Mouse (Mus musculus): ENCODE results near the gene Klhdc2. TPM values are rescaled to one million over a fixed set of nuclear protein-coding genes. Genes with fewer than 3 reads are reported as not detected.

The Klhdc2 gene
- polyA plus RNA-seq, 1 experiment from 2014 or later = 241 TPM

DNA sequence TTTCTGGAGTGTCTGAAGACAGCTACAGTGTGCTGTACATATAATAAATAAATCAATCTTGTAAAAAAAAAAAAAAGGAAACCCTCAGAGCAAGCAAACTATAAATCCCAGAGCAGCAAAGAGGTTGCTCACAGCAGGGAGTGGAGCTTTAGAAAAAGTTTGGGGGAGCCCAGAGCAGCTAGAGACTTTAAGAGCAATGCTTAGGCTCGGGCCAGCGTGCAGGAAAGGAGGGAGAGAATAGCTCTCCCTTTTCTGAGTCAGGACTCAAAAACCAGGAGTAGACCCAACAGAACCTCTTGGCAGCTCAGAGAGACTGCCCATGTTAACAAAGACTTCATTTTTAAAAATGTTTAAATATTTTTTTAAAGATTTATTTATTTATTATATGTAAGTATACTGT is 27.5 kb upstream of the Klhdc2 start:
- 86% methylated on average over 2 of the region's 2 CpGs for WGBS
- Histone ChIP-seq H3K27ac (replicated peaks; ENCODE audit: low read depth, low read length) (no peak overlapping the region), H3K4me1 (ENCODE audit: control insufficient read depth, insufficient read depth, low read length) (no peaks in the 10 kb centered on the region), H3K36me3 (replicated peaks; ENCODE audit: control insufficient read depth, insufficient read depth, low read depth, low read length) (no peaks in the 10 kb centered on the region), H3K4me2 (ENCODE audit: low read depth, low read length) (no peak overlapping the region), H3K4me3 (ENCODE audit: low read depth, low read length) (no peak overlapping the region), H3K9me3 (replicated peaks; ENCODE audit: control insufficient read depth, low read length) (no peaks in the 10 kb centered on the region), H3K27me3 (ENCODE audit: control insufficient read depth, insufficient read depth, low read length) (no peaks in the 10 kb centered on the region), H3K9ac (replicated peaks; ENCODE audit: low read length) (no peak overlapping the region)
- DNase-seq (ENCODE audit: low spot score) (no peak), ATAC-seq (replicated peaks; ENCODE audit: insufficient number of reproducible peaks, low FRiP score, low TSS enrichment, low read depth) (no peak)

DNA sequence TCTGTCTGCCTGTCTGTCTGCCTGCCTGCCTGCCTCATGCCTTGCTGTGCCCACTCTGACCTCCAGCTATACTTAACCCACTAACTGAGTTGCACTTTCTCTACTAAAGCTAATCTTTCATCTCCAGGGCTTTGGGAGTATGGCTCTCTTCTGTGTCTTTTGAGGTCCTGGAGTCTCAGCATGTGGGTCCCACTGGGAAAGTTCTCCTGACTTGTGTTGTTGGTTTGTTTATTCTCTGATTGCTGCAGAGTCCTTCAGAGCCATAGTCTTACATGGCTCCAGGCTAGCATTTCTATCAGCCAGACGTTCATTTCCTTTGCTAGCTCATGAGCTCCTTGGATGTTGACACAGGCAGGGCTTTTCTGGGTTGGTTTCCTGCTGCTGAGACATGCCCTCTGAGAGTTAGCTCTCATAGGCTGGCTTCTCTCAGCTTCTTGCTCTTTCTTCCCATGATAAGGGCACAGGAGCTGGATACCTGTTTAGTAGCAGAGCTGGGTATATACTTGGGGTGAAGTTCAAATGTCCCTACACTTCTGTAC is 16.5 kb upstream of the Klhdc2 start:
- Histone ChIP-seq H3K27me3 (ENCODE audit: control insufficient read depth, insufficient read depth, low read length) (no peaks in the 10 kb centered on the region), H3K27ac (replicated peaks; ENCODE audit: low read depth, low read length) (no peak overlapping the region), H3K36me3 (replicated peaks; ENCODE audit: control insufficient read depth, insufficient read depth, low read depth, low read length) (no peaks in the 10 kb centered on the region), H3K9me3 (replicated peaks; ENCODE audit: control insufficient read depth, low read length) (no peaks in the 10 kb centered on the region), H3K9ac (replicated peaks; ENCODE audit: low read length) (no peak overlapping the region), H3K4me3 (ENCODE audit: low read depth, low read length) (no peak overlapping the region), H3K4me2 (ENCODE audit: low read depth, low read length) (no peak overlapping the region), H3K4me1 (ENCODE audit: control insufficient read depth, insufficient read depth, low read length) (no peaks in the 10 kb centered on the region)
- DNase-seq (ENCODE audit: low spot score) = no peak
- ATAC-seq (replicated peaks; ENCODE audit: insufficient number of reproducible peaks, low FRiP score, low TSS enrichment, low read depth) = no peak
- 17% methylated on average over 1 of the region's 1 CpGs for WGBS

DNA sequence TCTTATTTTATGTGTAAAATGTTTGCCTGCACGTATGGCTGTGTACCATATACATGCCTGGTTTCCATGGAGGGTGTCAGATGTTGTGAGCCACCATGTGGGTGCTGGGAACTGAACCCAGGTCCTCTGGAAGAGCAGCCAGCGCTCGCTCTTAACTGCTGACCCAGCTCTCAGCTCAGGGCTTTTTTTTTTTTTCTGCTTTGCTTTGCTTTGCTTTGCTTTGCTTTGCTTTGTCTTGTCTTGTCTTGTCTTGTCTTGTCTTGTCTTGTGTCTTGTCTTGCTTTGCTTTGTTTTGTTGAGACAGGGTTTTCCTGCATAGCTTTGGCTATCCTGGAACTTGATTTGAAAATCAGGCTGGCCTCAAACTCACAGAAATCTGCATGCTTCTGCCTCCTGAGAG is 15.6 kb upstream of the Klhdc2 start:
- no peaks in the 10 kb centered on the region for H3K27me3 ChIP-seq (ENCODE audit: control insufficient read depth, insufficient read depth, low read length)
- H3K27ac ChIP-seq (replicated peaks; ENCODE audit: low read depth, low read length) = no peak overlapping the region
- no peak for DNase-seq (ENCODE audit: low spot score)
- no peaks in the 10 kb centered on the region for H3K9me3 ChIP-seq (replicated peaks; ENCODE audit: control insufficient read depth, low read length)
- H3K4me2 ChIP-seq (ENCODE audit: low read depth, low read length) = no peak overlapping the region
- no peak for ATAC-seq (replicated peaks; ENCODE audit: insufficient number of reproducible peaks, low FRiP score, low TSS enrichment, low read depth)
- no peak overlapping the region for H3K4me3 ChIP-seq (ENCODE audit: low read depth, low read length)
- no peak overlapping the region for H3K9ac ChIP-seq (replicated peaks; ENCODE audit: low read length)
- no peaks in the 10 kb centered on the region for H3K36me3 ChIP-seq (replicated peaks; ENCODE audit: control insufficient read depth, insufficient read depth, low read depth, low read length)
- H3K4me1 ChIP-seq (ENCODE audit: control insufficient read depth, insufficient read depth, low read length) = no peaks in the 10 kb centered on the region
- 91% methylated on average over 3 of the region's 3 CpGs for WGBS

DNA sequence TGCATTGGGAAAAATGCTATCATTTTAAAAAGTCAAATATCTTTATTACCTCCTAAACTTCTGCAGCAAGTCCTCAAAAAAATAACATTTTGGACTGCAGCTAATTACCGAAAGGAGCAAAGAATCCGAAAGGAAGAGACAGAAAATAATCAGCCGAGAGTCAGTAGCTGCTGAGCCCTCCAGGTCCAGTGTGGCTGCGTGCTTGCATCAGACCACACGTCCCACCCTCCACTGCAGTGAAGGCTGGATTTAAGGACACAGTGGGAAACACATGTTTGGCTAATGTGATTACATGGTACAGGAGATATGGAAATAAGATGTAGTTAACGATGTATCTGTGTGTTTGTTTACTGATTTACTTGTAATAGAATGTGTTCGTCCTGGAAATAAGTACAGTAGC is 13.3 kb upstream of the Klhdc2 start:
- Histone ChIP-seq H3K27ac (replicated peaks; ENCODE audit: low read depth, low read length) (no peak overlapping the region), H3K9ac (replicated peaks; ENCODE audit: low read length) (no peak overlapping the region), H3K9me3 (replicated peaks; ENCODE audit: control insufficient read depth, low read length) (no peaks in the 10 kb centered on the region), H3K36me3 (replicated peaks; ENCODE audit: control insufficient read depth, insufficient read depth, low read depth, low read length) (no peaks in the 10 kb centered on the region), H3K27me3 (ENCODE audit: control insufficient read depth, insufficient read depth, low read length) (no peaks in the 10 kb centered on the region), H3K4me3 (ENCODE audit: low read depth, low read length) (no peak overlapping the region), H3K4me2 (ENCODE audit: low read depth, low read length) (no peak overlapping the region), H3K4me1 (ENCODE audit: control insufficient read depth, insufficient read depth, low read length) (no peaks in the 10 kb centered on the region)
- ATAC-seq (replicated peaks; ENCODE audit: insufficient number of reproducible peaks, low FRiP score, low TSS enrichment, low read depth) (no peak), DNase-seq (ENCODE audit: low spot score) (no peak)
- 86% methylated on average over 7 of the region's 7 CpGs for WGBS

DNA sequence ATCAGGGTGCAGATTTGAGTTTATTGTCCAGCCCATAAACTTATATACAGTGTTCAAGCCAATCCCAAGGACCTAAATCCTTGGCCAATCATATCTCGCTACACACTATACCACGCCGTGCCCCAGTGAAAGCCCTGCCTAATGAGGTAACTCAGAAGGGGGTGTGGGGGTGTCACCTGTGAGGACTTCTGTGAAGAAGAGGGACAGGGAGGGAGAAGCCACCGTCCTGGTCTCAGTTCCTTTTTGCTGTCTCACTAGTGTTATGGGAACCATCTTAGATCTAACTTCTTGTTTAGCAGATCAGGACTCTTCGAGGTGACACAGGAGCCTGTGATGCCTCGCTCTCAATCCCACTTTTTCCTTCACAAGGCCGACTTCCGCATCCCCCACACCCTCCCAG is 8.9 kb upstream of the Klhdc2 start:
- ATAC-seq (replicated peaks; ENCODE audit: insufficient number of reproducible peaks, low FRiP score, low TSS enrichment, low read depth) = no peak
- 93% methylated on average over 8 of the region's 8 CpGs for whole genome bisulfite sequencing

DNA sequence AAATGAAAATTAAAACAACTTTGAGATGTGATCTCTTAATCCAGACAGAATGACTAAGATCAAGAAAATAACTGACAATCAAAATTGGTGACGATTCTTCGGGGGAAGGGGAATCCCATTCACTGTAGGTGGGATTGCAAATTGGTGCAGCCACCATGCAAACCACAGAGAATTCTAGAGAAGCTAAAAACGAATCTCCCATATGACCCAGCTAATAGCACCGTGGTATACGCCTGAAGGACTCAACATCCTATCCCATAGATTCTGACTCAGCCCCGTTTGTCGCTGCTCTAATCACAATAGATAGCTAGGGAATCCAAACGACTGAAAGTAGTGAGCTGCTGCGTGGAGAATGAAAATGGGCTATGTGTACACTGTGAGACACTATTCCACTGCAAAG is 7.8 kb upstream of the Klhdc2 start:
- H3K9ac ChIP-seq (replicated peaks; ENCODE audit: low read length) = no peak overlapping the region
- no peaks in the 10 kb centered on the region for H3K9me3 ChIP-seq (replicated peaks; ENCODE audit: control insufficient read depth, low read length)
- H3K4me1 ChIP-seq (ENCODE audit: control insufficient read depth, insufficient read depth, low read length) = no peaks in the 10 kb centered on the region
- ATAC-seq (replicated peaks; ENCODE audit: insufficient number of reproducible peaks, low FRiP score, low TSS enrichment, low read depth) = no peak
- no peak overlapping the region for H3K27ac ChIP-seq (replicated peaks; ENCODE audit: low read depth, low read length)
- no peak for DNase-seq (ENCODE audit: low spot score)
- WGBS = 79% methylated on average over 9 of the region's 9 CpGs
- H3K36me3 ChIP-seq (replicated peaks; ENCODE audit: control insufficient read depth, insufficient read depth, low read depth, low read length) = no peaks in the 10 kb centered on the region
- no peaks in the 10 kb centered on the region for H3K27me3 ChIP-seq (ENCODE audit: control insufficient read depth, insufficient read depth, low read length)
- no peak overlapping the region for H3K4me2 ChIP-seq (ENCODE audit: low read depth, low read length)
- no peak overlapping the region for H3K4me3 ChIP-seq (ENCODE audit: low read depth, low read length)

More for the DNA sequence above, 8.9 kb upstream of the Klhdc2 start:
- no peak for DNase-seq (ENCODE audit: low spot score)
- H3K36me3 ChIP-seq (replicated peaks; ENCODE audit: control insufficient read depth, insufficient read depth, low read depth, low read length) = no peaks in the 10 kb centered on the region
- no peak overlapping the region for H3K27ac ChIP-seq (replicated peaks; ENCODE audit: low read depth, low read length)
- no peak overlapping the region for H3K4me3 ChIP-seq (ENCODE audit: low read depth, low read length)
- H3K4me1 ChIP-seq (ENCODE audit: control insufficient read depth, insufficient read depth, low read length) = no peaks in the 10 kb centered on the region
- no peak overlapping the region for H3K4me2 ChIP-seq (ENCODE audit: low read depth, low read length)
- no peaks in the 10 kb centered on the region for H3K9me3 ChIP-seq (replicated peaks; ENCODE audit: control insufficient read depth, low read length)
- H3K27me3 ChIP-seq (ENCODE audit: control insufficient read depth, insufficient read depth, low read length) = no peaks in the 10 kb centered on the region
- H3K9ac ChIP-seq (replicated peaks; ENCODE audit: low read length) = no peak overlapping the region

DNA sequence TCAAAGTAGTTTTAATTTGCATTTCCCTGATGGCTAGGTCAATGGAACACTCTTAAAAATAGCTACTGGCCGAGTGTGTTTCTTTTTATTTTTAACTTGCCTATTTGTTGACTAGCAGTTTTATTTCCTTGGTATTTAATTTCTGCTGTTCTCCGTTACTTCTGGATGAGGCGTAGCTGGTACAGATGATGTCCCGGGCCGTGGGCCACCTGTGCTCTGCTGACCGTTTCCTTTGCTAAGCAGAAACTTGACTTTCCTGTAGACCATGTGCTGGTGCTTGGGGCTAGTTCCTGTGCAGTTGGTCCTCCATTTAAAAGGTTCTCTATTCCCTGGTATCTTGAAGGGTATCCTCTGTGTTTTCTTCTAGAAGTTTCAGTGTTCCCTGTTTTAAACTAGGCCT is 4.1 kb upstream of the Klhdc2 start:
- DNase-seq (ENCODE audit: low spot score) = no peak
- H3K9ac ChIP-seq (replicated peaks; ENCODE audit: low read length) = no peak overlapping the region
- no peak for ATAC-seq (replicated peaks; ENCODE audit: insufficient number of reproducible peaks, low FRiP score, low TSS enrichment, low read depth)
- no peak overlapping the region for H3K4me3 ChIP-seq (ENCODE audit: low read depth, low read length)
- no peaks in the 10 kb centered on the region for H3K4me1 ChIP-seq (ENCODE audit: control insufficient read depth, insufficient read depth, low read length)
- 94% methylated on average over 6 of the region's 6 CpGs for WGBS
- no peak overlapping the region for H3K4me2 ChIP-seq (ENCODE audit: low read depth, low read length)
- no peak overlapping the region for H3K27ac ChIP-seq (replicated peaks; ENCODE audit: low read depth, low read length)
- no peaks in the 10 kb centered on the region for H3K27me3 ChIP-seq (ENCODE audit: control insufficient read depth, insufficient read depth, low read length)
- H3K9me3 ChIP-seq (replicated peaks; ENCODE audit: control insufficient read depth, low read length) = no peaks in the 10 kb centered on the region
- H3K36me3 ChIP-seq (replicated peaks; ENCODE audit: control insufficient read depth, insufficient read depth, low read depth, low read length) = no peaks in the 10 kb centered on the region

DNA sequence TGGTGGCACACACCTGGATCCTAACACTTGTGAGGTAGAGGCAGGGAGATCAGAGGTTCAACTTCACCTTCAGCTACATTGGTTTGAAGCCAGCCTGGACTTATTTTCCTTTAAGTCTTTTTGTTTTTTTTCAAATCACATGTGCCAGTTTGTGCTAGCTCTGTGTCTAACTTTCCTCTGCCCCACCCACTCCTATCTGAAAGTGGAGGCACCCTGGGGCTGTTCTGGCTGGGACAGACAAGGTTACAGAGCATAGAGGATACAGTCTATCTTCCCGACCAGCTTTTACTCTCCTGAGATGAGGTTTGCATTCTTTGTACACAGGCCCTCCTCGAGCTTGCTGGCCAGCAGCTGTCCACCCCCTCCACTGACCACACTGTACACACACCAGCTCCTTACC is 2.7 kb upstream of the Klhdc2 start:
- Histone ChIP-seq H3K27ac (replicated peaks; ENCODE audit: low read depth, low read length) (no peak overlapping the region), H3K9ac (replicated peaks; ENCODE audit: low read length) (no peak overlapping the region), H3K27me3 (ENCODE audit: control insufficient read depth, insufficient read depth, low read length) (no peaks in the 10 kb centered on the region), H3K4me2 (ENCODE audit: low read depth, low read length) (no peak overlapping the region), H3K36me3 (replicated peaks; ENCODE audit: control insufficient read depth, insufficient read depth, low read depth, low read length) (no peaks in the 10 kb centered on the region), H3K4me1 (ENCODE audit: control insufficient read depth, insufficient read depth, low read length) (no peaks in the 10 kb centered on the region; the same call in 1 of the 2 replicates), H3K9me3 (replicated peaks; ENCODE audit: control insufficient read depth, low read length) (no peaks in the 10 kb centered on the region), H3K4me3 (ENCODE audit: low read depth, low read length) (no peak overlapping the region)
- ATAC-seq (replicated peaks; ENCODE audit: insufficient number of reproducible peaks, low FRiP score, low TSS enrichment, low read depth) (no peak), DNase-seq (ENCODE audit: low spot score) (no peak)
- WGBS = 52% methylated on average over 2 of the region's 2 CpGs

Data from embryonic facial prominence, embryonic 11.5 days (tissue).